Mouse (Mus musculus): Measurements from ENCODE around the gene Cfap65. TPM values are rescaled to one million over a fixed set of nuclear protein-coding genes. Genes with fewer than 3 reads are reported as not detected.
A peak's percentile ranks its signal among the peaks of the same experiment; 100 is the strongest.

The Cfap65 gene
- polyA plus RNA-seq, 1 experiment from 2014 or later: not detected

GRCm38 (mm10) chr1:74894966-74895365 is 40.4 kb downstream of the Cfap65 start:
- no peak overlapping the region for H3K4me2 ChIP-seq
- no peaks in the 10 kb centered on the region for H3K36me3 ChIP-seq
- H3K9ac ChIP-seq: no peak overlapping the region
- H3K27me3 ChIP-seq (replicated peaks): peaks cover 98% of the 10 kb centered on the region
- 17% methylated on average over 4 of the region's 4 CpGs for WGBS
- H3K4me1 ChIP-seq (replicated peaks): peaks cover 25% of the 10 kb centered on the region
- no peak overlapping the region for H3K4me3 ChIP-seq
- H3K9me3 ChIP-seq (replicated peaks): no peaks in the 10 kb centered on the region
- ATAC-seq (ENCODE audit: insufficient number of reproducible peaks, low FRiP score): no peak
- no peak overlapping the region for H3K27ac ChIP-seq (ENCODE audit: poor library complexity, severe bottlenecking)

DNA sequence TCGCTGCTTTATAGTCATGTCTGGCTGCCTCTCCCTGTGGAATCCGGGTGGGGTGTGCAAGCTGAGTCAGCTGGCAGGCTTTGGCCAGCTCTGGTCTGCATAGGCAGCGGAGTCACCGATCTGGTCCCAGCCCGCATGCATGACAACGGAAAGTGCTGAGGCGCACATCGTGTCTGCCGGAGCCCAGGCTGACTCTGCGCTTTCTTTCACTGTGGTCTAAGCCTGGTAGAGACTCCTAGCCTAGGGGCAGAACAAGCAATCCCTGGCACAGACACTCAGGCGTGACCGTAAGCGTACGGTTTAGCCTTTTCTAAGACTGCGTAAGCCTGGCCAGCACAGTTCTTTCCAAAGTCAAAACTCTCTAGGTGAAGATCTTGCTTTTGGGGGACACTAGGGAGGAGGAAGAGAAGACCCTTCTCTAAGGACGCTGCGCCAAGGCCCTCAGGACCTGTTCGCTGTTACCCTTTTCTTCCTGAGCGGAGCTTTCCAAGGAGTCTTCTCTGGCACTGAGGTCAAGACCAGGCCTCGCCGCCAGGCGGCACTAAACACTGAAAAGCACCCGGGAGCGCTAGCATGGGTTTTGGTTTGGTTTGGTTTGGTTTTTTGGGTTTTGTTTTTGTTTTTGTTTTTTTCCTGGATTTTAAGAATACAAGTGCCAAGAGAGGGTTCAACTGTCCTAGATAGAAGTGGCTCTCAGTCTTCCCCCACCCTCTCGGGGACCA is 42.1 kb downstream of the Cfap65 start, which contains the start of gene Cryba2:
TSS of gene Cryba2 (minus strand) at position 10 of the 722 bp plus-strand sequence.
- H3K9me3 ChIP-seq (replicated peaks): no peaks in the 10 kb centered on the region
- no peak within 1 kb of the TSS for H3K27ac ChIP-seq (ENCODE audit: poor library complexity, severe bottlenecking)
- H3K4me3 ChIP-seq: 0 out of 2 replicates have a peak within 1 kb of the TSS, but pooled peaks have one; percentile 2
- WGBS: 4% methylated on average over 25 of the region's 25 CpGs
- H3K4me2 ChIP-seq: 0 out of 2 replicates have a peak within 1 kb of the TSS, but pooled peaks have one; percentile 4
- peaks cover 90% of the 10 kb centered on the region for H3K27me3 ChIP-seq (replicated peaks)
- H3K36me3 ChIP-seq: no peaks in the 10 kb centered on the region
- no peak for ATAC-seq (ENCODE audit: insufficient number of reproducible peaks, low FRiP score)
- no peak within 1 kb of the TSS for H3K9ac ChIP-seq
- H3K4me1 ChIP-seq (replicated peaks): peaks cover 17% of the 10 kb centered on the region

- Histone ChIP-seq H3K27me3 (replicated peaks) (peaks cover 88% of the 10 kb centered on the region), H3K4me3 (0 out of 2 replicates have a peak overlapping the region, but pooled peaks have one; percentile 2), H3K4me2 (0 out of 2 replicates have a peak overlapping the region, but pooled peaks have one; percentile 4), H3K36me3 (no peaks in the 10 kb centered on the region), H3K4me1 (replicated peaks) (peaks cover 11% of the 10 kb centered on the region; the same call in 1 of the 2 replicates), H3K9me3 (replicated peaks) (no peaks in the 10 kb centered on the region), H3K27ac (ENCODE audit: poor library complexity, severe bottlenecking) (no peak overlapping the region), H3K9ac (no peak overlapping the region)
- no peak for ATAC-seq (ENCODE audit: insufficient number of reproducible peaks, low FRiP score)
- WGBS: 2% methylated on average over 39 of the region's 39 CpGs
Observed at GRCm38 (mm10) chr1:74892351-74893133, 42.9 kb downstream of the Cfap65 start.

GRCm38 (mm10) chr1:74891513-74891912 is 43.9 kb downstream of the Cfap65 start:
- WGBS: 3% methylated on average over 2 of the region's 8 CpGs
- Histone ChIP-seq H3K4me2 (no peak overlapping the region), H3K9me3 (replicated peaks) (no peaks in the 10 kb centered on the region), H3K9ac (no peak overlapping the region), H3K36me3 (no peaks in the 10 kb centered on the region), H3K4me1 (replicated peaks) (peaks cover 11% of the 10 kb centered on the region; the same call in 1 of the 2 replicates), H3K27ac (ENCODE audit: poor library complexity, severe bottlenecking) (no peak overlapping the region), H3K4me3 (no peak overlapping the region), H3K27me3 (replicated peaks) (peaks cover 88% of the 10 kb centered on the region)
- ATAC-seq (ENCODE audit: insufficient number of reproducible peaks, low FRiP score): no peak

DNA sequence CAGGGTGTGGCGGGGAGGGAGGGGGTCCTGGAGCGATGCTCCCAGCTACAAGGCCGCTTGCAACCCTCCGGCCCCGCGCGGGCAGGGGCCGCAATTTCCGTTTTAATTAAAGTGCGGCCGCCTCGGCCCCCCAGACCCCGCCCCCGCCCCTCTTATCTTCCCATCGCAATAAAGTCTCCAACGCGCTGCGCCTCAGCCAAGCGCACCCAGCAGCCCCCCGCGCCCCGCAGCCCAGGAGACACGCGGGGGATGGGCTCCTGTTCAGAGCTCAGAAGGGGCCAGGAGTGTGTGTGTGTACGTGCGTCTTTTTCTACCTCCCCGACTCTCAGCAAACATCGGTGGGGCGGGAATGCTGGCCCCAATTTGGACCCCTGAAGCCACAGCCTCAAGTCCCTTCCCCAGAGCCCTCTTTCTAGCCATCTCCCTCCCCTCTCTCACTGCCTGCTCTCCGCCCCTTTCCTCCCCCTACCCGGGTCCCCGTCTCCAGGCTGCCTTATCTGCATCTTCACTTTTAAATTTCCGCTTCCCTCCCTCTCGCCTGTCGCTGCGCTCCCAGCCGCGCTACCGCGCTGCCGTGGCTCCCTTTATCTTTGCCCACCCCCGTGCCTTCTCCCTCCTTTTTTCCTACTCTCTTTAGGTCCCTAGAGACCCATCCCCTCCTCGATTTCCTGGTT is 49.9 kb downstream of the Cfap65 start, which contains the start of gene Fev:
TSS of gene Fev (minus strand) at position 51 of the 674 bp plus-strand sequence.
- peak within 1 kb of the TSS; percentile 76 for H3K4me2 ChIP-seq
- WGBS: under 1% methylated on average over 37 of the region's 43 CpGs
- peak within 1 kb of the TSS; percentile 68 for H3K9ac ChIP-seq
- H3K4me3 ChIP-seq: peak within 1 kb of the TSS; percentile 53
- H3K27me3 ChIP-seq (replicated peaks): peaks cover 84% of the 10 kb centered on the region
- peak; percentile 66; the same call in 1 of the 2 replicates for ATAC-seq (ENCODE audit: insufficient number of reproducible peaks, low FRiP score)
- peak within 1 kb of the TSS; percentile 34 for H3K27ac ChIP-seq (ENCODE audit: poor library complexity, severe bottlenecking)
- H3K36me3 ChIP-seq: no peaks in the 10 kb centered on the region
- peaks cover 34% of the 10 kb centered on the region for H3K4me1 ChIP-seq (replicated peaks)
- H3K9me3 ChIP-seq (replicated peaks): no peaks in the 10 kb centered on the region

GRCm38 (mm10) chr1:74884196-74885141 is 50.9 kb downstream of the Cfap65 start:
- H3K4me1 ChIP-seq (replicated peaks): peaks cover 34% of the 10 kb centered on the region
- peak; percentile 53 for ATAC-seq (ENCODE audit: insufficient number of reproducible peaks, low FRiP score)
- H3K4me3 ChIP-seq: peak overlapping the region; percentile 53
- H3K4me2 ChIP-seq: peak overlapping the region; percentile 76
- H3K9ac ChIP-seq: peak overlapping the region; percentile 68
- H3K36me3 ChIP-seq: no peaks in the 10 kb centered on the region
- H3K27me3 ChIP-seq (replicated peaks): peaks cover 82% of the 10 kb centered on the region
- H3K9me3 ChIP-seq (replicated peaks): no peaks in the 10 kb centered on the region
- peak overlapping the region; percentile 34 for H3K27ac ChIP-seq (ENCODE audit: poor library complexity, severe bottlenecking)
- under 1% methylated on average over 57 of the region's 57 CpGs for WGBS

- 10% methylated on average over 5 of the region's 5 CpGs for WGBS
Observed at GRCm38 (mm10) chr1:74883441-74883840, 52.0 kb downstream of the Cfap65 start.

GRCm38 (mm10) chr1:74882828-74883227 is 52.6 kb downstream of the Cfap65 start:
- peaks cover 34% of the 10 kb centered on the region for H3K4me1 ChIP-seq (replicated peaks)
- peaks cover 90% of the 10 kb centered on the region for H3K27me3 ChIP-seq (replicated peaks)
- peak overlapping the region; percentile 43 for H3K4me3 ChIP-seq
- WGBS: 5% methylated on average over 8 of the region's 8 CpGs
- H3K27ac ChIP-seq (ENCODE audit: poor library complexity, severe bottlenecking): no peak overlapping the region
- no peaks in the 10 kb centered on the region for H3K9me3 ChIP-seq (replicated peaks)
- ATAC-seq (ENCODE audit: insufficient number of reproducible peaks, low FRiP score): no peak
- H3K9ac ChIP-seq: 0 out of 2 replicates have a peak overlapping the region, but pooled peaks have one; percentile 25
- peak overlapping the region; percentile 72 for H3K4me2 ChIP-seq
- no peaks in the 10 kb centered on the region for H3K36me3 ChIP-seq

More at GRCm38 (mm10) chr1:74883441-74883840, 52.0 kb downstream of the Cfap65 start:
- H3K4me1 ChIP-seq (replicated peaks): peaks cover 34% of the 10 kb centered on the region
- H3K9ac ChIP-seq: no peak overlapping the region
- no peak for ATAC-seq (ENCODE audit: insufficient number of reproducible peaks, low FRiP score)
- H3K27me3 ChIP-seq (replicated peaks): peaks cover 87% of the 10 kb centered on the region
- no peaks in the 10 kb centered on the region for H3K36me3 ChIP-seq
- H3K4me3 ChIP-seq: no peak overlapping the region
- H3K9me3 ChIP-seq (replicated peaks): no peaks in the 10 kb centered on the region
- no peak overlapping the region for H3K4me2 ChIP-seq
- no peak overlapping the region for H3K27ac ChIP-seq (ENCODE audit: poor library complexity, severe bottlenecking)

DNA sequence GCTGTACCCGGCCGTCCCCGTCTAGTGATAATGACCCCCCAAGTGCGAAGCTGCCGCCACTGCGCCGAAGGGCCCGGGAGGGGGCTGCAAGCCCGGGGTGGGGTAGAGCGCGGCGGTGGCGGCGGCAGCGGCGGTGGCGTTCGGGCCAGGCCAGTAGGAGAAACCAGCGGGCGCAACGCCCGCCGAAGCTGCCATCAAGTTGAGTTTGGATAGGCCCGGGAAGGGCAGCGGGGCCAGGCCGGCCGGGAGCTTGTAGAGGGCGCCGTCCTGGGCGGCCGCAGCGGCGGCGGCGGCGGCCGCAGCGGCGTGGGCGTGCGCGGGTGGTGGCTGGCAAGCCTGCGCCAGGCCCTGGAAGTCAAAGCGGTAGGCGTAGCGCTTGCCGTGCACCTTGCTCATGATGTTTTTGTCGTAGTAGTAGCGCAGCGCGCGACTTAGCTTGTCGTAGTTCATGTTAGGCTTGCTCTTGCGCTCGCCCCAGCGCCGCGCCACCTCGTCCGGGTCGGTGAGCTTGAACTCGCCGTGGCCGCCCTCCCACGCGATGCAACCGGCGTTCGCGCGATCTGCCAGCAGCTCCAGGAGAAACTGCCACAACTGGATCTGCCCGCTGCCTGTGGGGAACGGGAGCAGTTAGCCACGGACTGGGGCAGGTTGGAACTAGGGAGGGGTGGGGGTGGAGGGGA is 53.2 kb downstream of the Cfap65 start:
- Histone ChIP-seq H3K9me3 (replicated peaks) (no peaks in the 10 kb centered on the region), H3K4me3 (peak overlapping the region; percentile 43), H3K27ac (ENCODE audit: poor library complexity, severe bottlenecking) (no peak overlapping the region), H3K4me2 (peak overlapping the region; percentile 72), H3K4me1 (replicated peaks) (peaks cover 34% of the 10 kb centered on the region), H3K9ac (peak overlapping the region; percentile 25; the same call in 1 of the 2 replicates), H3K36me3 (no peaks in the 10 kb centered on the region), H3K27me3 (replicated peaks) (peaks cover 90% of the 10 kb centered on the region)
- no peak for ATAC-seq (ENCODE audit: insufficient number of reproducible peaks, low FRiP score)
- WGBS: 2% methylated on average over 74 of the region's 74 CpGs

Data from heart, embryonic 12.5 days (tissue).